Mouse (Mus musculus) kidney, adult 8-10 months (tissue): ENCODE measurements around the gene Shc2.

Experiments used
- DNase-seq, 2 experiments: peaks; one replicate each; pipeline ENCODE4 v3.0.0; 2022

Gene Shc2

DNA sequence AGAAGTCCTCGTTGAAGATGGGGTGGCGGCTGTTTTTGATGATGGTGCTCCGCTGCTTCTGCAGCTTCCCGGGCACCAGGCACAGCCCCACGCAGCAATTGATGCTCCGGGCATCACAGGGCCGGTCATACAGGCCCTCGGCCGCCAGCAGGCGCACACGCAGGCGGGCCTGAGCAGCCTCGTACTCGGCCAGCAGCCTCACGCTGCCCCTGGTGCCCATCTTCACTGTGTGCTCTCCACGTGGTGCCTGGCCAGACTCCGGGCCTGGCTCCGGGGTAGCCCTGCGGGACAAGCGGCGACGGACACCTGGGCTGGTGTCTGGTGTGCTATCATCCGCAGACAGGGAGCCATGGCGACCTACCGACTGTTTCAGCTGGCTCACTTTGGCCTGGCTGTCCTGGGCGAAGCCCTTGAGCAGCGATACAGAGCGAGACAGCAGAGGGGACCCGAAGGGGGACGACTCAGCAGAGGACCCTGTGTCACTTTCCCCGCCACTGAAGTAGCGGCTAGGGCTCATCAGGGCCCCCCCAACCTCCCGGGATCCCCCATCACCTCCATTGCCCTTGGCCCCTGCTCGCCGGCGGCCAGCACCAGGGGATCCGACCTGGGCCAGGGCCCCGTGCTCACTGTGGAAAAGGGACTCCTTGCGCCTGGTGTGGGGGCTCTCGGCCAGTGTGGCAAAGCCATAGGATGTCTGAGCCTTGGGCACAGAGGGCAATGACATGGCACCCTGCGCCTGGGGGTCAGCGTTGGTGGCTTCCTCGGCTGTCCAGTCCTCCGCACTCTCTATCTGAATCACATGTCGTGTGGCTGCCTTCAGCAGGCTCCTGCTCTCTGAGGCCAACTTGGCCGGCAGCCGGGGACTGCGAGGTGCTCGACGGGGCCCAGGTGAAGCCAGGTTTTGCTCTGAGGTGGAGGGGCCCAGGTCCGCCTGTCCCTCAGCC lies 25.3 kb downstream of the Shc2 start:
- DNase-seq = no peak

DNA sequence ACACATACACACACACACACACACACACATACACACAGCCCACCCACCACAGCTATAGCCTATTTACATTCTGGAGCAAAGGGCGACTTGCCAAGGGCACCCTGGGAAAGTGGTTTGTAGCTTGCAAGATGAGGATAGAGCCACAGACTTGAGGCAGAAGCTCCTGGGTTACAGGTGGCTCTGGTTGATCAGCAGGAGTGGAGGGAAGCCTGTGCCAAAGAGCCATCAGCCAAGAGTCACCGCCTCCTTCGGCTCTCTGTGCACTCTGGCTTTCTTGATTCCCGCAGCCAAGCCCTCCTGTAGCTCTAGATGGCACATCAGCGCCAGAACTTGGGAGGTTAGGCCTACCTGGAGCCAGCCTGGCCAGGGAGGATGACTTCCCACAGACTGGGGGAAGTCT lies 26.4 kb downstream of the Shc2 start:
- DNase-seq = no peak

- no peak for DNase-seq
Observed at GRCm38 (mm10) chr10:79609276-79609675, 28.4 kb downstream of the Shc2 start.

DNA sequence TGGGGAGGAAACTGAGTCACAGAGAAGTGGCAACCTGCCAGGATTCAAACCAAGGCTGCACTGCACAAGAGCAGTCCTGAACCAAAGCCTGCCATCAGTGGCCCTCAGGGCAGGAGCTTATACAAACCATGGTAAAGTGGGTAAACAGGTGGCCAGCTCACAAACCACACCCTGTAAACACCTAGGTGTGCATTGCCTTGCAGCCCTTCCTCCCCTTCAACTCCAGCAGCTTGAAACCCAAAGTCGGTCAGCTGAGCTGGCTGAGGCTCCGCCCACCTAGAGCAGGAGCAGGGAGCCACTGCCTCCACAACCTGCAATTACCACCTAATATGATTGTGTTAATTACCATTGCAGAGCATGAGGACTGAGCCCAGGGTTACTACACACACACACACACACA lies 29.8 kb downstream of the Shc2 start:
- no peak for DNase-seq

DNA sequence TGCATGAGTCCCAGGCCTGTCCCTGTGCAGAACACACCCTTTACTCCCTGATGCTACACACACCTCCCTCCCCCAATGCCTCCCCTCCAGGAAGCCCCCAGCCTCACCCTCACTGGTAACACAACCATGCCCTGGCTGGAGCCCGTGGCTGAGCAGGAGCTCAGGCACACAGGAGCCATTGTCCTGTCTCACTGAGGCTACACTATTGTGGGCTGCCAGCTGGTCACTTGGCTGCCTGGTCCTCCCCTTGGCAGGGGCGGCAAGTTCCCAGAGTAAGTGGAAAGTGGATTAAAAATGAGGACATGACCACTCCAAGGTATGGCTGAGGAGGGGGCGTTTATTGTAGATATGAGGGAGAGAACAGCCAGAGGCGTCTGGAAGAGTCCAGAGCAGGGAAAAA lies 31.2 kb downstream of the Shc2 start:
- no peak for DNase-seq

DNA sequence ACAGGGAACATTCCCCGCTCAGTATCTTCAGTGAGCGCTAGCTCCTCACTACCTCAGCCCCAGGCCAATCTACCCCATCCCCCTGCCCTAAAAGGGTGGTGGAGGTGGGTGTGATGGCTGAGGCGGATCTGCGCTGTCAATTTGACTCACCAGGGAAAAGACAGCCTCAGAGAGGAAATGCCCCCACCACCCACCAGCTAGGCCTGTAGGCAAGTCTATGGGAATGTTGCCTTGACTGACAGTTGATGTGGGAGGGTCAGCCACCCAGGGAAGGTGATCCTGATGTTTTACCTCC lies 39.8 kb downstream of the Shc2 start:
- no peak for DNase-seq

GRCm38 (mm10) chr10:79597051-79597935 lies 40.4 kb downstream of the Shc2 start:
- no peak for DNase-seq

- no peak for DNase-seq
Observed at GRCm38 (mm10) chr10:79595590-79595929, 42.2 kb downstream of the Shc2 start.

- peak; percentile 31 to 53 for DNase-seq
Observed at GRCm38 (mm10) chr10:79594872-79595589, 42.7 kb downstream of the Shc2 start.

- no peak for DNase-seq
Observed at GRCm38 (mm10) chr10:79594111-79594510, 43.6 kb downstream of the Shc2 start.

GRCm38 (mm10) chr10:79590702-79591101 lies 47.0 kb downstream of the Shc2 start:
- DNase-seq = no peak

DNA sequence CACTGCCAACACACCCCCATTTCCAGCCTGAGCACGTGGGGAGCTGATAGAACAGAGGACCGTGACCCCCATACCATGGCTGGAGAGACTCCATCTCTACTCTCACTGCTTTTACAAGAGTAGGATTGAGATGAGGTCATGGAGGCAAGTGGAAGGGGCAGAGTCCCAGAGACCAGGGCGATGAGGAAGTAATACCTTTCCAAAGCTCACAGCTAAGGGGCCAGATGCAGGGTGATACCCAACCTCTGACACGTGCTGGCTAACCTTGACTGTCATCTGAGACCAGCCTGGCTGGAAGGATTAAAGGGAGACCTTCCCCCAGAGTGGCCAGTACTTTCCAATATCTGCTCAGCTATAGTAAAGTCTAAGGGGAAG lies 50.0 kb downstream of the Shc2 start:
- no peak for DNase-seq

- no peak for DNase-seq
Observed at GRCm38 (mm10) chr10:79587061-79587751, 50.5 kb downstream of the Shc2 start, which contains the start of gene Theg. Gene Theg, minus strand, starts transcription at chr10:79587331.

DNA sequence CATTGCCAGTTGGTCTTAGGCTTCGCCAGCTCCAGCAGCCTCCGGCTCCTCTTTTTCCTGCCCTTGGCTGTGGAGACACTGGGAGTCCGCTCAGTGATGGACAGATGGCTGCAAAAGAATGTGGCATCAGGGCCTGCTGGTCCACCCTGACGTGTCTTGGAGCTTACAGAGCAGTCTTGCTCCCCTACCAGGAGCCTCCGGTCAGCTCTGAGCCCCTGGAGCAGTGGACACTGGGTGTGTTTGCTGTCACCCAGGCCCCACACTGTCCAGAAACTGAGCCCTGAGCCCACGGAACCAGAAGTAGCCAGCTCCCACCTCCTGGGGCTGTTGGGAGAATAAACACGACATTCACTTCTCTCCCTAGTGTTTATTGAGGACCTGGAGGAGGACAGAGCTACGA lies 51.5 kb downstream of the Shc2 start:
- no peak for DNase-seq

- no peak for DNase-seq
Observed at GRCm38 (mm10) chr10:79585723-79586122, 52.0 kb downstream of the Shc2 start.

DNA sequence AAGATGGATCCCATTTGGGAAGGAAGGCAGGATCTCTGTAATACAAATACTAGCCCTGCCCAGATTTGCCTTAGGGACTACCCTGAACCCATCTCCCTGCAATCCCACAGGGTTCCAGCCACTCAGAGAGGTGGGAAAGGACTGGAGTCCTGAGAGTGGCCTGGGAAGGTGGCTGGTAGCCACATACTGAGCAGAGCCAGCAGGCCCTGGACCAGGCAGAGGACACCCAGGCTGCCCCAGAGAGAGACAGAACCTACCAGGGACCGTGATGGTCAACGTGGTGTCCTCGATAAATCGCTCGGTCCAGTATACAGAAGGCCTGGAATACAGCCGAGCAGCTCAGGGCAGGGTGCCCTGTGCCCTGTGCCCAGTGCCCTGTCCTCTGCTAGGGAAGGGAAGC lies 52.6 kb downstream of the Shc2 start:
- DNase-seq = no peak

GRCm38 (mm10) chr10:79584426-79584825 lies 53.3 kb downstream of the Shc2 start:
- no peak for DNase-seq

- DNase-seq = no peak
Observed at GRCm38 (mm10) chr10:79584021-79584420, 53.7 kb downstream of the Shc2 start.

DNA sequence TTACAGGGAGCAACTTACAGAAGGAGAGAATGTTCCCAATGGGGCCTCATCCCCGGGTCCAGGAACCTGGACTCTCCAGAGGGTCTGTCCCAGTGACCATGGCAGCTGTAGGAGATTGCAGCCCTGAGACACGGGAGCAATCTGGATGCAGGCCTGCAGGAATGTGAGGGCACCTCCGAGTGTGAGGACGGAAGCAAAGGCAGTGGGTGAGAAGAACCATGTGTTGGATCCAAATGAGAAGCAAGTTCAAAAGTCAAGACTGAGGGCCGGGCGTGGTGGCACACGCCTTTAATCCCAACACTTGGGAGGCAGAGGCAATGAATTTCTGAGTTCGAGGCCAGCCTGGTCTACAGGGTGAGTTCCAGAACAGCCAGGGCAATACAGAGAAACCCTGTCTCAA lies 56.2 kb downstream of the Shc2 start:
- no peak for DNase-seq

DNA sequence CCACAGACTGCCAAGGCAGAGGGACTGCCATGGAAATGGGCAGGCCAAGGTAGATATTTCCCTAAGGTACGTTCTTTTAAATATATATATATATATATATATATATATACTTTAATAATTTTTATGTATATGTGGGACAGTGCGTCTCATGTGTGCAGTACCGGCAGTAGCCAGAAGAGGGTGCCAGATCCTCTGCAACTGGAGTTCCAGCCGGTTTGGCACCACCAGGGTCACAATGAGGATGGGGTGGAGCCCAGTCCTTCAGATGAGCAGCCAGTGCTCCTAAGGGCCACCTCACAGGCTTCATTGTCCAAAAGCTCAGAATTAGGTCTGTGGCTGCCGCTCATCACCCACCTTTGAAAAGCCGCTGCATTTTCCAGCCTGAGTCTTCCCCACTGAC lies 56.9 kb downstream of the Shc2 start:
- DNase-seq = peak in 1 of 2 experiments; percentile 39

GRCm38 (mm10) chr10:79580356-79580755 lies 57.4 kb downstream of the Shc2 start:
- no peak for DNase-seq

GRCm38 (mm10) chr10:79579781-79580180 lies 57.9 kb downstream of the Shc2 start:
- DNase-seq = no peak

GRCm38 (mm10) chr10:79578891-79579290 lies 58.8 kb downstream of the Shc2 start:
- DNase-seq = no peak
